Mouse (Mus musculus) yolk sac, embryonic 10.5 days (tissue): ENCODE data around the gene Vmn1r212.
"Not testable (repeated sequence)": the region's sequence is repeated elsewhere in the genome, so short reads cannot be mapped to it uniquely, and the experiment has no call there.

Experiments
- DNase-seq: peaks from one replicate; pipeline ENCODE4 v3.0.0-alpha.2; 2017; ENCODE audit warnings: low spot score

Vmn1r212 gene

GRCm38 (mm10) chr13:22884105-22884504, at the start of gene Vmn1r212:
Gene Vmn1r212, minus strand, starts transcription at chr13:22884205.
- DNase-seq, result no peak

DNA sequence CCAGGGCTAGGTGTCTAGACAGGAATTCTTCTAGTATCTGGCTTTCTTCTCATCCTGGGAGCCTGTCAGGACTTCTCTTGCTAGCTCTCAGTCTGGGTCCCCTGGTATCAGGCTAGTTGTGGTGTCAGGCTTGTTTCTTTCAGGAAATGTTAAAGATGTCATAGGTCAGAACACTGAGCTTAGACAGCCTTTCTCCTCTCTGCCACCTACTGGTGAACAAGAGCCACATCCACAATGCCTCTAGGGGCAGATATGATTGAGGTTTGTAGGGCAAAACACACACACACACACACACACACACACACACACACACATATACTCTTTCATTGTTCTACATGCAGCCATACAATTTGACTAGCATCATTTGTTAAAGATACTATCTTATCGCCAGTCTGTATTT, 4.7 kb downstream of the Vmn1r212 start:
- DNase-seq, result no peak

GRCm38 (mm10) chr13:22857461-22857860, 26.5 kb downstream of the Vmn1r212 start, which contains the start of gene Vmn1r211:
Gene Vmn1r211, minus strand, starts transcription at chr13:22857561.
- no peak for DNase-seq

DNA sequence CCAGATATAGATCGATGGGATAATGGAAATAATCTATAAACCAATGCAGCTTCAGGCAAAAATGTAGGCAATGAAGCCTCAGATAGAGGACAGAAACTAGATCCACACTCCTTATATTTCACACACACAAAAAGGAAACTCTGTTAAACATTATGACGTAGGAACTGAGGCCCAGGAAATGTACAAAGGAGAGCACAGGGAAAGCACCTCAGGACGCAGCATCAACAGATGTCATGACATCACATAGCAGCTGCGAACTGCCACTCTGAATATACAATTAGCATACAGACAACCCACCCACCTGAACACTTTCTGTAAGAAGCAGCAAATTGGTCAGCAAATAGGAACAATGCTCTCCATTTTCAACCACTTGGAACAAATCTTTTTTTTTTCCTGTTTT, 29.2 kb downstream of the Vmn1r212 start:
- DNase-seq, result no peak

- DNase-seq, result no peak
These were observed 37.2 kb downstream of the Vmn1r212 start for GRCm38 (mm10) chr13:22846798-22847197.

DNA sequence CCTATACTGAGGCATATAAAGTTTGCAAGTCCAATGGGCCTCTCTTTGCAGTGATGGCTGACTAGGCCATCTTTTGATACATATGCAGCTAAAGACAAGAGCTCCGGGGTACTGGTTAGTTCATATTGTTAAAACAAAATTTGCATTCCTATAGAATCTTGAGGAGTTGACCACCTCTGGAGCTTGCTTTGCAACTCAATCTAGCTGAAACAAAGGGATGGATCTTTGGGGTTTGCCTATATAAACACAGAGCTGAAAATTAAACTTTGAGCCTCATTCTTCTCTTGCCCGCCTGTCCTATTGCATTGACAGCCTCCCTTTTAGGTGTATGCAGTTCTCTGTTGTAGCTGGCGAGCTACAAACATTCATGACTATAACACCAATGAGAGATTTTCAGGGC, 39.7 kb downstream of the Vmn1r212 start:
- not testable (repeated sequence) for DNase-seq
